Mouse (Mus musculus) T-helper 17 cell (primary cell): ENCODE results near the gene Zfp993.

Experiments used
- in situ Hi-C, 2 experiments: fragments of 300-600 bp; cut with MboI, MseI; formaldehyde crosslinking; loops; 1 replicate in 1 of 2; 2 replicates in 1 of 2; pipeline ENCODE4 v1.15.1; 2025; ENCODE audit warnings: high pct_unique_total_duplicates in 2 of 2

Zfp993 gene

DNA sequence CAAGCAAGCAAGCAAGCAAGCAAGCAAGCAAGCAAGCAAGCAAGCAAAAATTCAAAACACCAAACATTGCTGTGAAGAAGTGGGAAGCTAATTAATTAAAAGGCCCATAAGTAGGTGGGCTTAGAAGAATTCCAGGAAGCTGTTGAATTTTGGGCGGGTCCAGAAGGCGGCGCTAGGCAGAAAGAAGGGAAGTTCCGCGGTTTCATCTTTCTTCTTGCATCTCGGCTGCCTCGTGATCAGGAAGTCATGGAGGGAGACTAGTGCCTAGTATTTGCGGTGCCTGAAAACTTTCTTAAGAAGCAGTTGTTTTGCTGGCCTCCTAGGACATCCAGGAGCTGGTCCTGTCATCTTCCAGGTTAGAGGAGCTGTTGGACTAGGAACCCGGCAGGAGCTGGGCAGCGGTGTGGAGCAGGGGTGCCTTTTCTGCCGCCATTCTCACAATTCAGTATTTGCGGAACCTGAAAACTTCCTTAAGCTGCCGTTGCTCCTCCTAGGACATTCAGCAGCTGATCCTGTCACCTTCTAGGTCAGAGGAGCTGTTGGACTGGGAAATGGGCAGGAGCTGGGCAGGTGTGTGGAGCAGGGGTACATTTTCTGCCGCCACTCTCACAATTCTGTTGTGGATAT is at the start of gene Zfp993:
Zfp993 (plus strand) TSS at position 188 of the 627 bp plus-strand sequence.
- in situ Hi-C loops, result loop anchor here (5.0 to 25.0 kb wide), 8 partner anchors 284 to 1204 kb away; no protein-coding TSS in a partner anchor

DNA sequence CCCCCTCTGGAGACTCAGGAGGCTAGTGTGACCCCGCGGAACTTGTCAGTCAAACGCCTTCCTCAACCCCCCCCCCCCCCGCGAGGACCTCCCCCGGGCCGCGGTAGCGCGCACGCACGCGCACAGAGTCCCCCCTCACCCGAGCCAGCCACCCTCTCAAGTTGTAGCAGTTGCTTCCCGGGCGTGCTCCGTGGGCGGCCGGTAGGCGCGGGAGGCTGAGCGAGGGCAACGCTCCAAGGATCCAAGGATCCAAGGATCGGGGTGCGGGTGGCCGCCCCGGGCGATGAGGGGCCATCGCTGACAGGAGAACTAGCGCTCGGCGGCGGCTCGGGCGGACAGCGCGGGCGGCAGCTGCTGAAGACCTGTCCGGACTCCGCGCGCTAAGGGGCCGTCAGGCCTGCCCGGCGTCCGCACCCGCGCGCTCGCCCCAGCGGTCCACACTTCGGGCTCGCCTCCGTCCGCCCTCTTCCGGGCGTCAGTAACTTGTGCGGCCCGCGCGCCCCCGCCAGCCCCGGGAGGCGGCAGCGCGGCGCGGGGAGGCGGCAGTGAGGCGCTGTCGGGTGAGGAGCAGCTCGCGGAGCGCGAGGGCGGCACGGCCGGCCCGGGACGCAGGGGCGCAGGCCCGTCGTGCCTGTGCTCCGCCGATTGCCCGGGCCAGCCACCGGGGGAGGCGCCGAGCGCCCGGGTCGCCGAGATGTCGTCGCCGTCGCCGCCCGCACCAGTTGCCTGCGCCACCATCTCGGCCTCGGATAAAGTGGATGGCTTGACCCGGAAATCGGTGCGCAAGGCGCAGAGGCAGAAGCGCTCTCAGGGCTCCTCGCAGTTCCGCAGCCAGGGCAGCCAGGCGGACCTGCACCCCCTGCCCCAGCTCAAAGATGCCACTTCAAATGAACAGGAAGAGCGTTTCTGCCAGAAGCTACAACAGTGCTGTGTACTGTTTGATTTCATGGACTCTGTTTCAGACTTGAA is 30.6 kb upstream of the Zfp993 start:
- in situ Hi-C loops, result loop anchor here (5.0 to 25.0 kb wide), 5 partner anchors 335 to 1143 kb away; no protein-coding TSS in a partner anchor

DNA sequence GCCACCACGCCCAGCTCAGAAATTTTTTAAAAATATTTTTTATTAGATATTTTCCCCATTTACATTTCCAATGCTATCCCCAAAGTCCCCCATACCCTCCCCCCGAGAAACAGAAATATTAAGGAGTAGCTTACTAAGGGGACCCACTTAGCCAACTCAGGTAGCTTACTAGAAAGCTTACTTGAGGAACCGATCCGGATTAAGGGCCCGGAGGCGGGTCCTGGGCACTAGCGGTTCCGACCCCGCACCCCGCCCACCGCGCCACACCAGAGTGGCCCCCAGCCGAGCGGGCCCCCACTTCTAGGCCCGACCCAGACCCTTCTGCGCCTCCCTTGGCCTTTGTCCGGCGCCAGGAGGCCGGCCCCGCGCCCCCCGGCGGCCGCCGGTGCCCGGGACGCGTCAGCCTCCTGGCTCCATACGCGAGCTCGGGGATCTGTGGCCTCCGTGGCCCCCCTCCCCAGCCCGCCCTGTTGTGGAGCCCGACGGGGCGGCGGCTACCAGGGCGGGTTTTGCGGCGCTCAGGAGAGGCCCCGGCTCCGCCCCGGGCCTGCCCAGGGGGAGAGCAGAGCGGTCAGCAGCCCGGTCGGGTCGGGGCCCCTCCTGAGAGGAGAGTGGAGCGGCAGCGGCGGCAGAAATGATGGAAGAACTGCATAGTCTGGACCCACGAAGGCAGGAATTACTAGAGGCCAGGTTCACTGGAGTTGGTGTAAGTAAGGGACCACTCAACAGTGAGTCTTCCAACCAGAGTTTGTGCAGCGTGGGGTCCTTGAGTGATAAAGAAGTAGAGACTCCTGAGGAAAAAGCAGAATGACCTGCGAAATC is 7.0 kb upstream of the Zfp993 start:
- in situ Hi-C loops, result loop anchor here (5.0 to 25.0 kb wide), 4 partner anchors 339 to 1184 kb away; no protein-coding TSS in a partner anchor

DNA sequence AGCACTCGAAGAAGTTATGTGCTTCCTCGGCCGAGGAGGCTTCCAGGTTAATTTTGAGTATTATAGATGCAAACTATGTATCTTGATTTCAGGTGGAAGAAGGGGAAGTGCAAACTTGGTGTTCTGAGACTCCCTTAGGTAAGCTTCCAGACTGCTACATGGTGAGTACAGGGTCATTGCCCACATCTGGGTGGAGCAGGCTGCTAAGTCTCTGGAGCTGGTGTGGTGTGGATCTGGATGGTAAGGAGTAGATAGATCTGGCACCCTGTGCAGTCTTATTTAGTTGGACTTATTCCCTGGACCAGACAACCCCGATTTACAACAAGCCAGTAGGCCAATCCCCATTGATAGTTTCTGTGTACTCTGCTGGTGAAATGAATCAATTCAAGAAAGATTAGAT is 33.6 kb downstream of the Zfp993 start:
- in situ Hi-C loops, result loop anchor here in 1 of 2 experiments (10.0 kb wide), 1 partner anchor 120 kb away; no protein-coding TSS in a partner anchor

DNA sequence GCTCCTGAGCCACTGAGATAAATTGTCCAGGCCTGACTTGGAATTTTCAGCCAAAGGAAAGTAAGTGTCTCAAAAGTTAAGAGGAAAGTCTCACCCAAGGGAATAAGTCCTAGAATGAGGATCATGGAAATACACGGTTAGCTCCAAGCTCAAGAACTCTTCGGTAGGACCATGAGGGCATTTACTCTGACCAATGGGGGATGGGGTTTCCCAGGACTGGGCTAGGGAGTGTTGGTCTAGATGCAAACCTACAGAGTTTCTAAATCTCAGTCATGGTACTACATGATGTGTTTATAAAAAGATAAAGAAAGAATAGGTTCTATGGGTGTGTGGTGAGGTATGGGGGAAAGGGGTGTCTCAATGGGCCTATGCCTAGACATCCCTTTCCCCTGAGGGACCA is 38.9 kb downstream of the Zfp993 start:
- in situ Hi-C loops, result loop anchor here (5.0 to 10.0 kb wide), 11 partner anchors 93 to 955 kb away; no protein-coding TSS in a partner anchor

DNA sequence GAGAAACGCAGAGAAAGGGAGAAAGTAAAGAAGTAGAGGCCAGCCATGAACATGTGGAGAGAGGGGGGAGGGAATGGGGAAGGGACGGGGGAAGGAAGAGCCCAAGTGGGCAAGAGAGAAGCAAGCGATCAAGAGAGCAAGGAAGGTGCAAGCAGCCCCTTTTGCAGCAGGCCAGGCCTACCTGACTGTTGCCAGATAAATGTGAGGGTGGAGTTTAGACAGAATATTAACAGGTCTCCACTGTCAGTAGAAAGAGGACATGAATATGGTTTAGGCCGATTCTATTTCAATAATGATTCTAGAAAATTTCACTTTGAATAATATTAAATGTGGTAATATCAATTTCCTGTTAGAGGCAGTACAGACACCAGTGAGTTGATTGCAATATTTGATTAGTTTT is 39.4 kb downstream of the Zfp993 start:
- in situ Hi-C loops, result loop anchor here (5.0 to 10.0 kb wide), 7 partner anchors 92 to 955 kb away; no protein-coding TSS in a partner anchor

DNA sequence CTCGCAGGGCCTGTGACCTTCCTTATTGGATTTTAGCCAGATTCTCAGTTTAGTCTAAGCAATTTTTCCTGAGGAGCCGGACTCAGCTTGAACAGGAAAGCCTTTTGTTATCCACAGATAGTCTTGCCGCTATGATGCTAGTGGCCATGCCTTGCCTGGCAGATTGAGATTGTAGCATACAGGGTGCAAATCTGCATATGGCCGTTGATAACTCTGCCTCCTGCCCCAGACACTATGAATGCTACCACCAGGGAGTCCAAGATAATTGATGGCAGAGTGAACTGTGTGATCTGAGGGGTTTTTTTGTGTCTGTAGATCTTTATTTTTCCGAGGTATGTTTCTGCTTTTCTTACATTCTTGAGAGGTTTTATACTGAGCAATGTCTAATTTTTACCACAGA is 39.9 kb downstream of the Zfp993 start:
- in situ Hi-C loops, result loop anchor here (5.0 to 10.0 kb wide), 7 partner anchors 92 to 954 kb away; no protein-coding TSS in a partner anchor
